Mouse (Mus musculus): ENCODE results near the gene Atp8b2. TPM values are rescaled to one million over a fixed set of nuclear protein-coding genes. Genes with fewer than 3 reads are reported as not detected.

The Atp8b2 gene
- polyA plus RNA-seq (2015; fragmentation: Nextera tagmentation; extraction: Ambion mirVana): 9.9 and 10.3 TPM in 2 replicates

DNA sequence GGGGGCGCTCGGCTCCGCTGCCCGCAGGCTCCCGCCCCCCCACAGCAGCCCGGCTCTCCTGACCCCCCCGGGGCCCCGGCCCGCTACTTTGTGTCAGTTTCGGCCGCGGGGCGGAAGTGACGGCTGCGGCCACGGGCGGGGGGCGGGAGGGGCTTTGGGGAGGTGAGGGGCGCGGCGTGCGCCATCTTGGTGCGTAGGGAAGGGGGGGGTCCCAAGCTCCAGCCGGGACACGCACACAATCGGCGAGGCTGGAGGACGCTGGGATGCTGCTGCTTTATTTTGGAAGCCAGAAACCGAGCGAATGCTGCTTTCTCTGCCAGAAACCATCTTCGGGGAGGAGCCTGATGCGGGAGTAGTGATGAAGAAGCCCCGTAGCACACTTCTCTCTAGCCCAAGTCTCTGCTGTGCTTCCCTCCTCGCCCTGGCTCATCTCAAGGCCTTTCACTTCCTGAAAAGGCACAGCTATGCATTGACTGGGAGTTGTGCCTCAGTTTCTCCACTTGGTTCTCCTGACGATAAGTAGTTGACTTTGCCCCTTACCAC, at the start of gene Atp8b2:
TSS of gene Atp8b2 (minus strand) at position 288 of the 543 bp plus-strand sequence.
- peak within 1 kb of the TSS; percentile 100 for H3K27ac ChIP-seq (replicated peaks)
- ATAC-seq (ENCODE audit: extremely low read depth, insufficient number of reproducible peaks, low FRiP score, low TSS enrichment): no peak
- no peaks in the 10 kb centered on the region for H3K9me3 ChIP-seq
- H3K36me3 ChIP-seq: peaks cover 17% of the 10 kb centered on the region
- H3K4me1 ChIP-seq: peaks cover 54% of the 10 kb centered on the region
- H3K27me3 ChIP-seq (replicated peaks): no peaks in the 10 kb centered on the region
- H3K9ac ChIP-seq: peak within 1 kb of the TSS; percentile 99
- H3K4me2 ChIP-seq: peak within 1 kb of the TSS; percentile 99
- H3K4me3 ChIP-seq: peak within 1 kb of the TSS; percentile 96
- WGBS: under 1% methylated on average over 29 of the region's 35 CpGs

DNA sequence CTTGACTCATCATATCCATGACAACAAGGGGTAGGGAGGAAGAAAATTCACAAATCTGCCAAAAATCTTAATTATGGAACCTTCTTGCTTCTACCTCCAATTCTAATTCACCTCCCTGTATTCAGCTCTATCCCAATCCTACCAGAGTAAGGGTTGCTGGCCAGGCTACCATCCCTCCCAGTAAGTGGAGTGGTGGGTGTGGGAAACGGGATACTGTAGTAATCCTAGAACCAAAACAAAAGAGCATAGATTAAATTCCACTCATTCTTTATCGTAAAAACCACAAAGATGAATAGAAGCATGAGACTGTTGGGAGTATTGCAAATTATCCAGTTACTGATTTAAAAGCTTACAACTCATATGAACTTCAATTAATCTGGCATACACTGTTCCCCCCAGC, 47.0 kb upstream of the Atp8b2 start:
- Histone ChIP-seq H3K4me3 (no peak overlapping the region), H3K27me3 (replicated peaks) (no peaks in the 10 kb centered on the region), H3K27ac (replicated peaks) (no peak overlapping the region), H3K36me3 (peaks cover 99% of the 10 kb centered on the region), H3K4me2 (no peak overlapping the region), H3K9ac (no peak overlapping the region), H3K4me1 (no peaks in the 10 kb centered on the region), H3K9me3 (no peaks in the 10 kb centered on the region)
- 61% methylated on average over 2 of the region's 2 CpGs for WGBS
- ATAC-seq (ENCODE audit: extremely low read depth, insufficient number of reproducible peaks, low FRiP score, low TSS enrichment): no peak

DNA sequence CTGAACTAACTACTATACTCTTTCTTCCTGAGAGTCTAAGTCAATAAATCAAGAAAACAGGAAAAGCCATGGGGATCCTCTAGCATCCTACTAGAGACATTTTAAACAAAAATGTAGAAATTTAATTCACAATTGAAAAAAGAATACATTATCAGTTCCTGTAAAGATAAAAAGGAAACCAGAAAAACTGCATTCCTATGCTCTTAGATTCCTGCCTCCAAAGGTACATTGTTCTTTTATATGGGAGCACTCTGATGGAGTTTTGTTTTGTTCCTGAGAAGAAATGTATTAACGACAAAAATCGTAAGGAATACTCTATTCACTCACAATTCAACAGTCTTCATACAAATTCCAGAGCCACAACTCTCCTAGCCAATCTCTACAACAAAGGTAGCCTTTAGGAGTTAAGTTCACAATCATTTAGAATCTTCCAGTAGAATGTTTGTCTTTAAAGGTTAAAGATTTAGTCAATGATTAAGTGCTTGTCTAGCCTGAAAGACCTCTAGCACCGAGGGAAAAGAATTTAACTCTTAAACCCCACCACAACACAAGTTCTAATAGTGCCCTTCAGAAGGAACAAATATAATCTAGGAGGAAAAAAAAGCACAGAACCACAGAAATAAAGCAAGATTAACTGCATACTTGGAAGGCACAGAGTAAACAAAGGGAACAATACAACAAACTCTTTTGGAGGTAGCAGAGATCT, 40.9 kb upstream of the Atp8b2 start:
- Histone ChIP-seq H3K4me1 (peaks cover 5% of the 10 kb centered on the region), H3K4me2 (no peak overlapping the region), H3K9me3 (no peaks in the 10 kb centered on the region), H3K9ac (no peak overlapping the region), H3K4me3 (no peak overlapping the region), H3K27me3 (replicated peaks) (no peaks in the 10 kb centered on the region), H3K36me3 (peaks cover 95% of the 10 kb centered on the region), H3K27ac (replicated peaks) (no peak overlapping the region)
- ATAC-seq (ENCODE audit: extremely low read depth, insufficient number of reproducible peaks, low FRiP score, low TSS enrichment): no peak
- 68% methylated on average over 3 of the region's 3 CpGs for WGBS

DNA sequence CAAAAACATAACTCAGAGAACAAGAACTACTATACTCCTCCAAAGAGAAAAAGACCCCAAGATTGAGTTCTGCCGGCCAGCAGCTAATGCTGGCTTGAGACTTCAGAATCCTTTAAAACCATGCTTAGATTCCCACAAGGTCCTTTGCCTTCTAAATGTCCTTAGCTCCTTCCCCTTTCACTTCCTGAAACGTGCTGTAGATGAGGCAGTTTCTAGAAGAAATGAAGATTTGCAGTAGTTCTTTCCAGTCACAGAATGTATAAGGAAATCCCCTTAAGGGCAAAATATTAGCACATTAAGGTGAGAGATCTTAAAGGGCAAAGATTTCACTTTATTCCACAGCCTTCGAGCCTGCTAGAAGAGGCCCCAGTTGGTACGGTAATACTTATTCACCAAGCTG, 36.5 kb upstream of the Atp8b2 start:
- ATAC-seq (ENCODE audit: extremely low read depth, insufficient number of reproducible peaks, low FRiP score, low TSS enrichment): no peak
- Histone ChIP-seq H3K4me1 (peaks cover 22% of the 10 kb centered on the region), H3K27me3 (replicated peaks) (no peaks in the 10 kb centered on the region), H3K9ac (0 out of 2 replicates have a peak overlapping the region, but pooled peaks have one; percentile 89), H3K4me2 (no peak overlapping the region; the same call in 1 of the 2 replicates), H3K27ac (replicated peaks) (peak overlapping the region; percentile 93; the same call in 1 of the 2 replicates), H3K9me3 (no peaks in the 10 kb centered on the region), H3K36me3 (peaks cover 73% of the 10 kb centered on the region), H3K4me3 (no peak overlapping the region)
- 83% methylated on average over 4 of the region's 4 CpGs for WGBS

DNA sequence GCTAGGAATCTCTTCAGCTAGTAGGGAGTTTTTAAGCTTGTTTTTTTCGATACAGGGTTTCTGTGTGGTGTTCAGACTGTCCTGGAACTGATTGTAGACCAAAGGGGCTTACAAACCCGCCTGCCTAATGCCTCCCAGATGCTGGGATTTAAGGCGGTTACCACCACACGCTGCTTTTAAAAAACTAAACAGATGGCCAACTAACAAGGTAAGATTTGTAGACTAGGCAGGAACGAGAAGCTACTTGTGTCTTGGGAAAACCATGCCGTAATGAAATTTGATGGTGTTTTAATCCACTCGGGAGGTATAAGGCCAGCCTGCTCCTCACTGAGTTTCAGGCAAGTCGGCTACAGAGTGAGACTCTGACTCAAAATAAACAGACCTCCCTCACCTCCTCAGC, 35.8 kb upstream of the Atp8b2 start:
- 19% methylated on average over 8 of the region's 8 CpGs for WGBS
- Histone ChIP-seq H3K36me3 (peaks cover 72% of the 10 kb centered on the region), H3K4me3 (peak overlapping the region; percentile 64), H3K9ac (peak overlapping the region; percentile 89), H3K27ac (replicated peaks) (peak overlapping the region; percentile 93), H3K27me3 (replicated peaks) (no peaks in the 10 kb centered on the region), H3K4me2 (peak overlapping the region; percentile 84), H3K9me3 (no peaks in the 10 kb centered on the region), H3K4me1 (peaks cover 22% of the 10 kb centered on the region)
- no peak for ATAC-seq (ENCODE audit: extremely low read depth, insufficient number of reproducible peaks, low FRiP score, low TSS enrichment)

DNA sequence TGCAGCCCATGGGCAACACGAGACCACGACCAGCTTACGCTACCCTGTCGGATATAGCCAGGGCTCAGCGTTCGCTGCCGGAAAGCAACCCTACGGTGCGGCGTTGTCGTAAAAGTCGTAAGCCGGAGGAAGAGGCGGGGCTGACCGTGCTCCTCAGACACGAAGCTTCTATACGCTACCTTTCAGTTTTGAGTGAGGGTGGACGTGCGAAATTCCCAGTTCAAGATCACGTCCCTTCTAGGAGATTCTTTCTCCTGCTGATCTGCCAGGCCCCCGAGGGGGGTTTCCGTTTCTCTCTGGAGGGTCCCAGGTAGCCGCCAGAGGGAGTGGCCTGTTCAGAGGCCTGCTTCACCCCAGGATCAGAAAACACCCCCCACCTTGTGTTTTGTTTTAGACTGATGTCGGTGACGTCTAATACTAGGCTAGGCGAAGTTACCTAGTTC, 35.3 kb upstream of the Atp8b2 start, which contains the start of gene Hax1:
TSS of gene Hax1 (minus strand) at position 169 of the 443 bp plus-strand sequence.
- H3K36me3 ChIP-seq: peaks cover 71% of the 10 kb centered on the region
- WGBS: 0% methylated on average over 26 of the region's 26 CpGs

DNA sequence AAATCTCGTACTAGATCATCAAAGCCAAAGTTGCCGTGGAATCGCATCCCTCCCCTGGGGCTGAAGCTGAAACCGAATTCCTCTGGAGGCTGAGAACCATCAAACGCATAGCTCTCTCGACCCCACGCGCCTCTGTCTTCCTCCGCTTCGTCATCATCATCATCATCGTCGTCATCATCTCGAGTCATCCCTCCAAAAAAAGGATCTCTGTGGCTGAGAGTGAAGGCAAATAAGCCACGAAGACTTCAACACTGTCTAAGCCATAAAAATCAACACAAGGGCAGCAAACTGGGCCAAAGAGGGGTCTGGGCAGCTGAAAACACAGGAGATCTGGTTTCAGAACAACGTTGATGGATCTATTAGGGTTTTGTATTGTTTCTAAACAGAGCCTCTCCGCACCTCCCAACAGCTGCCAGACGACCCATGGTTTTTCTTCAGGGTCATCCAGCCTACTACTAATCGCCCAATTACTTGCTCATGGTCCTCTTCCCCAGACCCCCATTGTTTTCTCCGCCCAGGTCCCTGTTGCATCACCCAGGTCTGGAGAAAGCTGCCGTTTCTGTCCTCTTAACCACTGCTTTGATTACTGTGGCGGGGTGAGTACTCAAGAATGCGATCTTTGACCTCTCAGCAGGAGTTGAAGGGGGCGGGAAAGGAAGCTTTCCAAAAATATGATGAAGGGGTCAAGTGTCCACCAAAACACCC, 34.6 kb upstream of the Atp8b2 start:
- no peak for ATAC-seq (ENCODE audit: extremely low read depth, insufficient number of reproducible peaks, low FRiP score, low TSS enrichment)
- H3K4me1 ChIP-seq: peaks cover 22% of the 10 kb centered on the region
- H3K9me3 ChIP-seq: no peaks in the 10 kb centered on the region
- peak overlapping the region; percentile 93 for H3K27ac ChIP-seq (replicated peaks)
- H3K36me3 ChIP-seq: peaks cover 67% of the 10 kb centered on the region
- WGBS: 15% methylated on average over 23 of the region's 23 CpGs
- peak overlapping the region; percentile 64 for H3K4me3 ChIP-seq
- peak overlapping the region; percentile 84 for H3K4me2 ChIP-seq
- peak overlapping the region; percentile 89 for H3K9ac ChIP-seq
- no peaks in the 10 kb centered on the region for H3K27me3 ChIP-seq (replicated peaks)

More for the DNA sequence above, 35.3 kb upstream of the Atp8b2 start, which contains the start of gene Hax1:
- ATAC-seq (ENCODE audit: extremely low read depth, insufficient number of reproducible peaks, low FRiP score, low TSS enrichment): peak; percentile 86; the same call in 1 of the 2 replicates
- Histone ChIP-seq H3K27me3 (replicated peaks) (no peaks in the 10 kb centered on the region), H3K4me3 (peak within 1 kb of the TSS; percentile 64), H3K4me2 (peak within 1 kb of the TSS; percentile 84), H3K27ac (replicated peaks) (peak within 1 kb of the TSS; percentile 93), H3K9ac (peak within 1 kb of the TSS; percentile 89), H3K4me1 (peaks cover 22% of the 10 kb centered on the region), H3K9me3 (no peaks in the 10 kb centered on the region)

DNA sequence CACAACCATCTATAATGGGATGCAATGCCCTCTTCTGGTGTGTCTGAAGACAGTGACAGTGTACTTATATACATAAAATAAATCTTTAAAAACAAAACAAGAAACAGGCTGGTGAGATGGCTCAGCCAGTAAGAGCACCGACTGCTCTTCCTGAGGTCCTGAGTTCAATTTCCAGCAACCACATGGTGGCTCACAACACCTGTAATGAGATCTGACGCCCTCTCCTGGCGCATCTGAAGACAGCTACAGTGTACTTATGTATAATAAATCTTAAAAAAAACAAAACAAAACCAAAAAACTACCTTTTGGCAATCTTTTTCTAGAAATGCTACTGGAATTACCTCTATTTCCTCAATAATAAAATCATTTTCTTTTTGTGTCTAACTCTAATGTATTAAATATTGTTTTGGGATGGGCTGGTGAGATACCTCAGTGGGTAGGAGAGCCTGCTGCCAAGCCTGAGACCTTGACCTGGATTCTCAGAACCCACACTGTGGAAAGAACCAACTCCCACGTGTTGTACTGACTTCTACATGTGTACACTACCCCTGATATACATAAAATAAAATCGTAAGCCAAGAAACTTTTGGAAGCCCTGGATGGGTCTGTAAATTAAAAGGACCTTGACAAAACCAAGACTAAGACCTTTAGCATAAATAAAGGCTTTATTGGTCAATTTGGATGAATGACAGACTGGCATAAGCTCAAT, 31.7 kb upstream of the Atp8b2 start:
- no peak overlapping the region for H3K4me3 ChIP-seq
- no peaks in the 10 kb centered on the region for H3K27me3 ChIP-seq (replicated peaks)
- H3K4me2 ChIP-seq: no peak overlapping the region
- H3K4me1 ChIP-seq: peaks cover 22% of the 10 kb centered on the region
- 89% methylated on average over 5 of the region's 5 CpGs for WGBS
- no peaks in the 10 kb centered on the region for H3K9me3 ChIP-seq
- no peak overlapping the region for H3K27ac ChIP-seq (replicated peaks)
- no peak overlapping the region for H3K9ac ChIP-seq
- peaks cover 44% of the 10 kb centered on the region for H3K36me3 ChIP-seq
- no peak for ATAC-seq (ENCODE audit: extremely low read depth, insufficient number of reproducible peaks, low FRiP score, low TSS enrichment)

DNA sequence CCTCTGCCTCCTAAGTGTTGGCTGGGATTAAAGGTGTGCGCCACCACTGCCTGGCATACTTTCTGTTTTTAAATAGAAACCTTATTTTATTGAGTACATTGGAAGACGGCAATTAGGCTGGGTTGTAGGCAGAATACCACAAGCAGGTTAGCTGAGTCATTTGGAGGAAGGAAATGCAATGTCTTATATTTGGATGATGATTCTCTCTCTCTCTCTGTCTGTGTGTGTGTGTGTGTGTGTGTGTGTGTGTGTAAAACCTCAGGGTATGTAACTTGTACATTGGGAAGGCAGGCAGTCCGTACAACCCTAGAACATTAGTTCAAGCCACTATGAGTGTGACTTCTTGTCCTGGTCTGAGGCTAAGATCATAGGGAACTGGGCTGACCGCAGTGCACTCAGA, 24.5 kb upstream of the Atp8b2 start:
- Histone ChIP-seq H3K9ac (no peak overlapping the region), H3K4me1 (no peaks in the 10 kb centered on the region), H3K36me3 (0 out of 2 replicates have a peak, but pooled peaks cover 7% of the 10 kb centered on the region), H3K27me3 (replicated peaks) (no peaks in the 10 kb centered on the region), H3K27ac (replicated peaks) (no peak overlapping the region), H3K9me3 (no peaks in the 10 kb centered on the region), H3K4me2 (no peak overlapping the region), H3K4me3 (no peak overlapping the region)
- 83% methylated on average over 4 of the region's 4 CpGs for WGBS
- ATAC-seq (ENCODE audit: extremely low read depth, insufficient number of reproducible peaks, low FRiP score, low TSS enrichment): no peak

DNA sequence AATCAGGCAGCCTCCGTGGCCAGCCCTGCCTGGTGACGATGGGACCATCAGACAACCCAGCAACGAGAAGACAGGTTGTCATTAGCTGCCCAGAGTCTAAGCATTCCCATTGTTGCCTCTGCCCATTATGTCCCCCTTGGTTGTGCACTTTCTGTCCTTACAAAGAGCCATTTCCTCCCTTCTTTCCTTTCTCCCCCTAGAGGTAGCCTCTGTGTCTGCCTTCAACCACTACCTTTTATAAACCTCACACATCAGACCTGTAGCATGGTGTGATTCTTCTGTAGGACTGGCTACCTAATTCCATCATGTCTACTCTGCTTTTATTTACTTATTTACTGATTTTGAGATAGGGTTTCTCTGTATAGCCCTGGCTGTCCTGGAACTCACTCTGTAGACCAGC, 23.9 kb upstream of the Atp8b2 start:
- Histone ChIP-seq H3K36me3 (0 out of 2 replicates have a peak, but pooled peaks cover 2% of the 10 kb centered on the region), H3K9me3 (no peaks in the 10 kb centered on the region), H3K9ac (no peak overlapping the region), H3K4me1 (no peaks in the 10 kb centered on the region), H3K4me2 (no peak overlapping the region), H3K4me3 (no peak overlapping the region), H3K27ac (replicated peaks) (no peak overlapping the region), H3K27me3 (replicated peaks) (no peaks in the 10 kb centered on the region)
- 56% methylated on average over 3 of the region's 3 CpGs for WGBS
- ATAC-seq (ENCODE audit: extremely low read depth, insufficient number of reproducible peaks, low FRiP score, low TSS enrichment): no peak

DNA sequence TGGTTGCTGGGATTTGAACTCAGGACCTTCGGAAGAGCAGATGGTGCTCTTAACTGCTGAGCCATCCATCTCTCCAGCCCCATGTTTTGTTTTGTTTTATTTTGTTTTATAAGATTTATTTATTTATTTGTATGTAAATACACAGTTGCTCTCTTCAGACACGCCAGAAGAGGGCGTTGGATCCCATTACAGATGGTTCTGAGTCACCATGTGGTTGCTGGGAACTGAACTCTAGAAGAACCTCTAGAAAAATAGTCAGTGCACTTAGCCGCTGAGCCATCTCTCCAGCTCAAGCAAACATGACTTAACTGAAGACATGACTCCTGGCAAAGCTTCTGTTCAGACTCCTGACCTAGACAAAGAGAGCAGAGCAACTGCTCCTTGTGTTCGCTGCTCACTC, 19.1 kb upstream of the Atp8b2 start:
- WGBS: 72% methylated on average over 5 of the region's 5 CpGs
- H3K36me3 ChIP-seq: no peaks in the 10 kb centered on the region
- H3K4me3 ChIP-seq: no peak overlapping the region
- H3K4me1 ChIP-seq: no peaks in the 10 kb centered on the region
- no peaks in the 10 kb centered on the region for H3K9me3 ChIP-seq
- no peaks in the 10 kb centered on the region; the same call in 1 of the 2 replicates for H3K27me3 ChIP-seq (replicated peaks)
- H3K9ac ChIP-seq: no peak overlapping the region
- H3K27ac ChIP-seq (replicated peaks): no peak overlapping the region
- ATAC-seq (ENCODE audit: extremely low read depth, insufficient number of reproducible peaks, low FRiP score, low TSS enrichment): no peak
- H3K4me2 ChIP-seq: no peak overlapping the region
